Mouse (Mus musculus) ES-Bruce4 (cell line): ENCODE results near the gene Ankrd1.

Experiments
- CTCF ChIP-seq: IDR thresholded peaks from one replicate; pipeline ENCODE4 v1.8.1; 2011; ENCODE audit warnings: low read depth, low read length
- EP300 ChIP-seq: IDR thresholded peaks from 2 replicates; pipeline ENCODE4 v1.6.1; 2011; ENCODE audit warnings: low read depth, low read length; ENCODE audit not compliant: insufficient read depth
- POLR2A ChIP-seq: IDR thresholded peaks from one replicate; pipeline ENCODE4 v1.8.1; 2011; ENCODE audit warnings: low read length; ENCODE audit not compliant: insufficient read depth

DNA sequence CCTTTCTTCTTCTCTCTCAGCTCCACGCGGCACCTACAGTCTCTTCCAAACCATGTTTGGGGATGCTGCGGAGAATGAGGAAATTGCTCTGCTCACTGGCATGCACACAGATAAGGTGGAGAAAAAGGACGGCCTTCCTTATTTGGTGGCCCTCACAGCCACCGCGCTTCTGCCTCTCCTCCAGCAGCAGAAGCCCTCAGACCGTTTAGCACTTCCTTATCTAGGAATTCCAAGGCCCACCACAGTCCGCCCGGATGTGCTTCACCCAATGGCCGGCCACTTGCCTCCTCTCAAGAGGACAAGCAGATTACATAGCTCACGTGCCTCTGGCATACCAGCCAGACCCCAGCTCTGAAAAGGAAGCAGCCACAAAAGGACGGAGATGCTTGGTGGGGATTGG is 9.7 kb upstream of the Ankrd1 start:
- TF ChIP-seq CTCF (no peak), POLR2A (no peak), EP300 (no peak)
